Mouse (Mus musculus) erythroblast, embryonic 14.5 days (primary cell): ENCODE measurements at regions not wholly inside any gene's neighbourhood (a gene's known extent, or its start where the extent isn't known, plus 50 kb on each side); places are given as distances from the start of the nearest gene placed in this dataset.

Source experiments
- GATA1 ChIP-seq: IDR thresholded peaks from 2 replicates; pipeline ENCODE4 v1.6.1; 2012; ENCODE audit warnings: low read length, inconsistent platforms, mixed read lengths
- TAL1 ChIP-seq: IDR thresholded peaks from 3 replicates; pipeline ENCODE4 v1.6.1; 2012; ENCODE audit warnings: low read length, inconsistent platforms, mixed read lengths

- TF ChIP-seq GATA1 (no peak), TAL1 (no peak)
Measured at GRCm38 (mm10) chr6:143393543-143394207, 226.7 kb downstream of the Etnk1 start.
